Mouse (Mus musculus) layer of hippocampus, postnatal 10 days (tissue): ENCODE results near the gene Zcchc17. TPM values are rescaled to one million over a fixed set of nuclear protein-coding genes. Genes with fewer than 3 reads are reported as not detected.

ENCODE experiments used
- DNase-seq, 2 experiments: peaks; one replicate each; pipeline ENCODE4 v3.0.0; 2021; ENCODE audit warnings: low spot score in 2 of 2
- long read RNA-seq: library from polyadenylated mRNA; stranded (forward); transcript quantifications from one replicate; pipeline ENCODE4 v2.0.0, GENCODE M21; 2023
- total RNA-seq, 2 experiments: library from RNA; stranded (reverse); gene quantifications; 2 replicates each; pipeline ENCODE4 v1.2.3; 2021

Gene Zcchc17
- 10 to 100 TPM; 54.9 to 57.8 TPM for total RNA-seq
- long read RNA-seq, transcript Zcchc17-202 (8 exons, 2,113 nt): major isoform, 75 of 163 reads
- long read RNA-seq, partial matches to known transcripts: 3 of 163 reads
- long read RNA-seq, other reads (novel, unspliced or antisense): 85 of 163 reads

- peak; percentile 99 for DNase-seq
These were observed at the start of gene Zcchc17, which contains the start of gene Snrnp40 for GRCm38 (mm10) chr4:130359486-130360237. Zcchc17 (minus strand) TSS chr4:130359943. Snrnp40 (plus strand) TSS chr4:130360132.

- DNase-seq: no peak
These were observed 31.5 kb upstream of the Zcchc17 start for GRCm38 (mm10) chr4:130391265-130391664.

GRCm38 (mm10) chr4:130389927-130390326 lies 30.2 kb upstream of the Zcchc17 start:
- no peak for DNase-seq

DNA sequence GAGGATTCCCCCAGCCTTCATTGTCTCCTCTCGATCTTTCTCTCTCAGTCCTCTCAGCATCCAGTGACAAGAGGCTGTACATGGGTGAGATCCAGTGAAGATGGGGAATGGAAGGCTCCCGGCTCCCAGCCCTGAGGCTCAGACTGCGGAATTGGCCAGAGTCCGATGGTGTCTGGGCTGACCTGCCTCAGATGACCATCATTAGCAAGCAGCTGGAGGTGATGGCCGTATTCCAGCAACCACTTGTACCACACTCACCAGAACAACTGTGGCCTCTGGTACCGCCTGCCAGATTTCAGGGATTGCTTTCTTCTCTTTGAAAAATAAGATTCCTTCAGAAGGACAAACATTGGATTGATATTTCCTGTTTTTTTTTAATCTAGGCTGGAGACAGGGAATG lies 29.8 kb upstream of the Zcchc17 start:
- peak; percentile 16 to 53 for DNase-seq

- DNase-seq: no peak
These were observed 27.5 kb upstream of the Zcchc17 start for GRCm38 (mm10) chr4:130387256-130387655.

DNA sequence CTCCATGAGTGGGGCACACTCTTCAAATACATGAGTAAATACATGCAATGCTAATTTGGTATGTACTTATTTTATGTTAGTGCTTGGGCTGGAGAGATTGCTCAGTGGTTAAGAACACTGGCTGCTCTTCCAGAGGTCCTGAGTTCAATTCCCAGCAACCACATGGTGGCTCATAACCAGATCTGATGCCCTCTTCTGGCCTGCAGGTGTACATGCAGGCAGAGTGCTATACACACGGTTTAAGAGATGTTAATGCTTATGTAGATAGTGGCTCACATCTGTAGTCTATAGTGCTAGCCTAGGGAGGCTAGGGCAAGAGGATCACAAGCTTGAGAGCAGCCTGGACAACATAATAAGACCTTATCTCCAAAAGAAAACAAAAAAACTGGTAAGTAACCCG lies 20.7 kb upstream of the Zcchc17 start:
- no peak for DNase-seq

DNA sequence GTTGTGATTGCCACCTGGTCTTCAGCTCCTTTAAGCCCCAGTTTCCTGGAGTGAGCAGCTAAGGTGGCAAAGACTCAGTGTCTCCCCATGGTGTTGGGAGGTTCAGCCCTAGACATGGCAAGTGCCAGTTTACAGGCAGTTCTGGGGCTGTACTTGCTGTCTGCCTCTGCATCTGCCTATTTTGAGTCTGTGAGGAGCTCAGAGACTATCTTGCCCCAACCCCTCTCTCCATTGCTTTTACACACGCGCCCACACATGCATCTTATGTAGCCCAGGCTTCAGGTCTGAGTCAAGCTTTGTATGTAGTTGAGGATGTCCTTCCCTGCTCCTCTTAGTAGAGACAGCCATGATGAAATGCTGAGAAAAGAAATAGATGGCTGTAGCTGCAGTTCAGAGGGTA lies 19.4 kb upstream of the Zcchc17 start:
- DNase-seq: no peak

DNA sequence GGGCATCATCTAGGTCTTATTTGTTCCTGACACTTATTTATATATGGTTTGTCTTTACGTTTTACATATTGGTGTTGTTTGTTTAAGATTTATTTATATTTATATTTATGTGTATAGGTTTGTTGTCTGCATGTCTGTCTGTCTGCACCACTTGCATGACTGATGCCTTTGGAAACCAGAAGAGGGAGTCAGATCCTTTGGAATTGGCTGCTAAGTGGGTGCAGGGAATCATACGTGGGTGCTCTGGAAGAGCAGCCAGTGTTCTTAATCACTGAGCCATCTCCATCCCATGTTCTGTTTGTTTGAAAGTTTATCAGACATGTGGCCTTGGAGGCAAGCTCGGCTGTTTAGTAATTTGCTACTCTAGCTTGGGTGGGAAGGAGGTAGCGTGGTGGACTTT lies 17.8 kb upstream of the Zcchc17 start:
- no peak for DNase-seq

GRCm38 (mm10) chr4:130376675-130377074 lies 16.9 kb upstream of the Zcchc17 start:
- DNase-seq: no peak

DNA sequence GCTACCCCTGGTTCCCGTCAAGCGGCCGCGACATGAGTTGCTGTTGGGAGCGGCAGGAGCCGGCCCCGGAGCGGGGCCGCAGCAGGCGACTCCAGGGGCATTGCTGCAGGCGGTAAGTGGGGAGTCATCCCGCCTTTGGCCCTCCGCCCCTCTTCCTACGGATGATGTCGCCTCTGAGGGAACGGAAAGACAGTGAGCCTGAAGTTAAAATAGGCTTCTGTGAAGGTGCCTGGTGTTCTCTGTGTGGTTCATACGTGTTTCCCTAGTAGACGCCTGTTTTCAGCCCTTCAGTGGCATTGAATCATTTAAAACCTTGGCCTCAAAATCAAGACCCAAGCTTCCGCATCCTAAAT lies 471 bp upstream of the Zcchc17 start:
- DNase-seq: no peak

GRCm38 (mm10) chr4:130357946-130358345 lies 1.8 kb downstream of the Zcchc17 start:
- no peak for DNase-seq

- DNase-seq: no peak
These were observed 7.2 kb downstream of the Zcchc17 start for GRCm38 (mm10) chr4:130352588-130352987.

DNA sequence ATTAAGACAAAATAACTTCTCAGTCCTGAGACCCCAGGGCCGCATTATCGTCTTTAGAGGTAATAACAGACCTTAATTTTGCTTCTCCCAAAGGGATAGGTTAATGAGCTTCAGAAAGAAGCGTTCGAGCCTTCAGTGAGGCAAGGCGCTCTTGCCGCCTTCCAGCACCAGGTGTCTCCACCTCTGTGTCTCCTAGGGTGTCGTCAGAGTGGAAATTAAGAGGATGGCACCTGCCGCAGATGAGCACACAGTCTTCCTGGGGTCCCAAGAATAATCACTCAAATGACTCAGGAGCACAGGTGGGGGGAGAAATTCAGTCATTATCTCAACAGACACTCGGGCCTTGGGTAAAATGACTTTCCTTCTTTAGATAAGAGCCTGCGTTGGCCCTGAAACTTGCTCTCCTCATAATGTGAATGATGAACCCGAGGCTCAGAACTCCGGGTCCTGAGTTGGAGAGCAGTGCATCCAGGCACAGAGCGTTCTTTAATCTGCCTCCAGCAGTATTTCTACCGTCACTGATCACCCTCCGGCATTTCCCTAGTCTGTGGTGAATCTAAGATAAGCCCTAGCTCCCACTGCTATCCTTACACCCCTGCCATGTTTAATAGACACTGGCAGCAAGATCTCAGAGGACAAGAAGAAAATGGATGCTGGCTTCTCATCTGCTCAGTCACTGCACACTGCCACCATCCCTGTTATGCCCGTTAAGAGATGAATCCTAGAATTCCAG lies 8.9 kb downstream of the Zcchc17 start:
- no peak for DNase-seq

DNA sequence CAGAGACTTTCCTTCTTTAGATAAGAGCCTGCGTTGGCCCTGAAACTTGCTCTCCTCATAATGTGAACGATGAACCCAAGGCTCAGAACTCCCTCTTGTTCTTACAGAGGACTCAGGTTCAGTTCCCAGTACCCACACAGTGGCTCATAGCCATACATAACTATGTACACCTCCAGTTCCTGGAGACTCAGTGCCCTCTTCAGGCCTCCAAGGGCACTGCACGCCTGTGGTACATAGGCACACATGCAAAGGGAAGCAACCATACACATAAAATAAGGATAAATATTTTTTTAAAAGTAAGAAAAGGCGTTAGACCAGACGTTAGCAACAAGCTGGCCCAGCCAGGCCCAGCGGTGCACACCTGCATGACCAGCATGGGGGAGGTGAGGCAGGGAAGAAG lies 10.1 kb downstream of the Zcchc17 start:
- DNase-seq: no peak

DNA sequence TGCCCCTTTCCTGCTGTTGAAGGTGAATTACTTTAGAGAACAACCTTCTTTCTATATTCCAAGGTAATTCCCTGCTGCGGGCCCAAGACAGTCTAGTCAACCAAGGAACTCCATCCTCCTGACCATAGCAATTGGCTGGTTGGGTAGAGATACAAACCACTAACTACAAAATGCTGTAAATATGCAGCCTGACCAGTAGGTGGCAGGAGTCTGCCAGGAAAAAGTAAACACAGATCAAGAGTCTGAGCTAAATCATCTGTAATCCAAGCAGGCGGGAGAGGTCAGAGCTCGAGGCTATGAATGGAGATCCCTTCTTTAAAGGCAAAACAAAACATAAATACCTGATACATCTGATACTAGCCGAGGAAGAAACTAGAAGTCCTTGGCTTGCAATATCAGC lies 18.1 kb downstream of the Zcchc17 start:
- peak; percentile 54 to 66 for DNase-seq

- no peak for DNase-seq
These were observed 23.9 kb downstream of the Zcchc17 start for GRCm38 (mm10) chr4:130335867-130336266.

- DNase-seq: peak in 1 of 2 experiments; percentile 25
These were observed 32.4 kb downstream of the Zcchc17 start for GRCm38 (mm10) chr4:130327366-130327765.

DNA sequence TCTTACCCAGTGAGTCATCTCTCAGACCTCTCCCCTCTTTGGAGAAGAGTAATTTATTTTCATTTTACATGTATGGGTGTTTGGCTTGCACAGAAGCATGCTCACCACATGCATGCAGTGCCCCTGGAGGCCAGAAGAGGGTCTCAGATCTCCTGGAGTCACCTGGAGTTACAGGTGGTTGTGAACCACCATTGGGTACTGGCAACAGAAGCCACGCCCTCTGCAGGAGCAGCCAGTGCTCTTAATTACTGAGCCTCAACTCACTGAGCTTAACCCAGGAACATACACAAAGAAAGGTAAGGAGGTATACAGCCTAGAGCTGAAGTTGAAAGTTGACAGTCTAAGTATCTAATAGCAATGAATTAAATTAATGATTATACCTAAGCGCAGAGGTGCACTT lies 34.3 kb downstream of the Zcchc17 start:
- DNase-seq: no peak

DNA sequence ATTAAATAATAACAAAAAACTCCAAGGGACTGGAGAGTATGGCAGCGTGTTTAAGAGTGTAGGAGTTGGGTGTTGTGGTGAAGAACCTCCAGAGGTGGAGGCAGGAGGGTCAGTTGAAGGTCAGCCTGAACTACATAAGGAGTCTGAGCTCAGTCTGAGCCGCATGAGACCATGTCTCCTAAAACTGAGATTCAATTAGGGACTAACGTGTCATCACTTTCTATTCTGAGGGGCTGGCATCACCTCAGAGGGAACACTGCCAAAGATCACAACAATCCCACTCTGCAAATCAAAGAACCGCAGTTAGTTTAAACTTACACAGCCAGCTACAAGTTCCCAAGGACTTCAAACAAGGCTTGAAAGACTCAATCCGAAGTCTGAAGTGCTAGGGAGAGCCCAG lies 36.1 kb downstream of the Zcchc17 start:
- no peak for DNase-seq

- DNase-seq: no peak
These were observed 36.6 kb downstream of the Zcchc17 start for GRCm38 (mm10) chr4:130323165-130323564.

- DNase-seq: no peak
These were observed 37.2 kb downstream of the Zcchc17 start for GRCm38 (mm10) chr4:130322567-130322966.

DNA sequence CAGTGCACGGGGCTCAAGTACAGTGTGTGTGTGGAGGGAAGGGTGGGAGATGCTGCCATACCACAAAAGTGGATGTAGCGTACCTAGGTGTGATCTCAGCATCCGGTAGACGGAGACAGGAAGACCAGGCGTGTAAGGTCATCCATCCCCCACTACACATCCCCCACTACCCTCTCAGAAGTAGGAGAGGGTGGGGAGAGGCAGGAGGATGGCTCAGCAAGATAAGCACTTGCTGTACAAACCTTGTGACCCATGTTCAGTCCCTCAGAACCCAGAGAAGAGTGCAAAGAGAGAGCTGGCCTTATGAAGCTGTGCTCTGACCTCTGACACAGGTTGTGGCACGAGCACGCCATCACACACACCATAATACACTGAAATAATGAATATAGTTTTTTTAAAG lies 38.1 kb downstream of the Zcchc17 start:
- no peak for DNase-seq
